Comparison of ENCODE assay signal across 8 mouse cellular contexts in genomic region chr1:85703245-85704186, GRCm38 (mm10). TPM values are rescaled to one million over a fixed set of nuclear protein-coding genes. Genes with fewer than 3 reads are reported as not detected.
DNase-seq lines count a peak whose midpoint lies in the region; ATAC-seq lines count a peak whose summit lies in the region.

No protein-coding gene starts in this region.

- H3K4me2 ChIP-seq in forebrain, embryonic 11.5 days (ENCODE audit: low read depth, low read length, severe bottlenecking): peak overlapping the region; percentile 48
- H3K4me2 ChIP-seq in heart, embryonic 15.5 days: peak overlapping the region; percentile 55
- H3K4me2 ChIP-seq in liver, embryonic 12.5 days: peak overlapping the region; percentile 65
- peak overlapping the region; percentile 39 for H3K4me2 ChIP-seq in stomach, embryonic 14.5 days (replicated peaks; ENCODE audit: low read depth, low read length)

- no peaks in the 10 kb centered on the region for H3K4me1 ChIP-seq in forebrain, embryonic 11.5 days (replicated peaks; ENCODE audit: control insufficient read depth, insufficient read depth, low read length)
- H3K4me1 ChIP-seq in heart, embryonic 15.5 days (replicated peaks): peaks cover 3% of the 10 kb centered on the region; the same call in 1 of the 2 replicates
- H3K4me1 ChIP-seq in liver, embryonic 12.5 days: peaks cover 10% of the 10 kb centered on the region
- H3K4me1 ChIP-seq in stomach, embryonic 14.5 days (ENCODE audit: control insufficient read depth, insufficient read depth, low read length): no peaks in the 10 kb centered on the region

- no peak overlapping the region for H3K27ac ChIP-seq in forebrain, embryonic 11.5 days (ENCODE audit: low read depth, low read length)
- peak overlapping the region; percentile 85 for H3K27ac ChIP-seq in heart, embryonic 15.5 days
- H3K27ac ChIP-seq in liver, embryonic 12.5 days: peak overlapping the region; percentile 75
- no peak overlapping the region for H3K27ac ChIP-seq in stomach, embryonic 14.5 days (ENCODE audit: low read length)

- 32% methylated on average over 22 of the region's 22 CpGs for WGBS in forebrain, embryonic 11.5 days
- 8% methylated on average over 22 of the region's 22 CpGs for WGBS in heart, embryonic 15.5 days
- 10% methylated on average over 22 of the region's 22 CpGs for WGBS in liver, embryonic 12.5 days (ENCODE audit: insufficient replicate concordance)
- 16% methylated on average over 22 of the region's 22 CpGs for WGBS in stomach, embryonic 14.5 days

- no peaks in the 10 kb centered on the region for H3K36me3 ChIP-seq in forebrain, embryonic 11.5 days (ENCODE audit: control insufficient read depth, insufficient read depth, low read length)
- no peaks in the 10 kb centered on the region for H3K36me3 ChIP-seq in heart, embryonic 15.5 days
- H3K36me3 ChIP-seq in liver, embryonic 12.5 days: no peaks in the 10 kb centered on the region
- H3K36me3 ChIP-seq in stomach, embryonic 14.5 days (ENCODE audit: control insufficient read depth, insufficient read depth, low read length): no peaks in the 10 kb centered on the region

- peak; percentile 93 for ATAC-seq in CD4-positive, CD25-positive, alpha-beta regulatory T cell, adult 4 months
- ATAC-seq in forebrain, embryonic 11.5 days (replicated peaks; ENCODE audit: low FRiP score): peak; percentile 98
- ATAC-seq in heart, embryonic 15.5 days (replicated peaks; ENCODE audit: insufficient number of reproducible peaks, insufficient read depth, low FRiP score, low read depth): peak; percentile 96
- peak; percentile 99 for ATAC-seq in liver, embryonic 12.5 days
- peak; percentile 97 for ATAC-seq in stomach, embryonic 14.5 days (ENCODE audit: insufficient number of reproducible peaks, insufficient read depth, low FRiP score, low read depth)

- peak; percentile 88 for DNase-seq in c-Kit-positive CD71-negative TER-119-negative erythroid progenitor cells, embryonic 14.5 days (ENCODE audit: low read depth)
- DNase-seq in forebrain, embryonic 11.5 days (ENCODE audit: low spot score): peak; percentile 84
- DNase-seq in kidney, postnatal 14 days: peak; percentile 65
- peak; percentile 95 for DNase-seq in naive thymus-derived CD4-positive, alpha-beta T cell, adult 2 months (ENCODE audit: low read depth)

- H3K27me3 ChIP-seq in forebrain, embryonic 11.5 days (ENCODE audit: control insufficient read depth, insufficient read depth, low read length): no peaks in the 10 kb centered on the region
- no peaks in the 10 kb centered on the region for H3K27me3 ChIP-seq in heart, embryonic 15.5 days
- no peaks in the 10 kb centered on the region for H3K27me3 ChIP-seq in liver, embryonic 12.5 days (replicated peaks)
- no peaks in the 10 kb centered on the region for H3K27me3 ChIP-seq in stomach, embryonic 14.5 days (ENCODE audit: control insufficient read depth, insufficient read depth, low read length)

- H3K4me3 ChIP-seq in forebrain, embryonic 11.5 days (ENCODE audit: low read depth, low read length): peak overlapping the region; percentile 21
- peak overlapping the region; percentile 38 for H3K4me3 ChIP-seq in heart, embryonic 15.5 days
- peak overlapping the region; percentile 34 for H3K4me3 ChIP-seq in liver, embryonic 12.5 days
- peak overlapping the region; percentile 26 for H3K4me3 ChIP-seq in stomach, embryonic 14.5 days (ENCODE audit: low read depth, low read length)

- H3K9ac ChIP-seq in forebrain, embryonic 11.5 days (ENCODE audit: low read length): peak overlapping the region; percentile 30; the same call in 1 of the 2 replicates
- H3K9ac ChIP-seq in heart, embryonic 15.5 days: 0 out of 2 replicates have a peak overlapping the region, but pooled peaks have one; percentile 4
- 0 out of 2 replicates have a peak overlapping the region, but pooled peaks have one; percentile 19 for H3K9ac ChIP-seq in liver, embryonic 12.5 days
- no peak overlapping the region for H3K9ac ChIP-seq in stomach, embryonic 14.5 days (replicated peaks; ENCODE audit: low read depth, low read length)

- no peaks in the 10 kb centered on the region for H3K9me3 ChIP-seq in forebrain, embryonic 11.5 days (ENCODE audit: control insufficient read depth, low read length)
- no peaks in the 10 kb centered on the region for H3K9me3 ChIP-seq in heart, embryonic 15.5 days (replicated peaks)
- no peaks in the 10 kb centered on the region for H3K9me3 ChIP-seq in liver, embryonic 12.5 days (replicated peaks)
- no peaks in the 10 kb centered on the region for H3K9me3 ChIP-seq in stomach, embryonic 14.5 days (ENCODE audit: control insufficient read depth, low read depth, low read length)

RNA-seq across cellular contexts. Expression of gene Sp100, which starts 53.7 kb away (rescaled TPM):
- 1,000 to 10,000 TPM; 1,029 to 1,102 TPM for polyA plus RNA-seq in CD4-positive, CD25-positive, alpha-beta regulatory T cell, adult 4 months (2017; shearing (Covaris generic))
- 0.29 and 0.65 TPM in 2 replicates for polyA plus RNA-seq in forebrain, embryonic 11.5 days (2014; fragmentation: Nextera tagmentation; extraction: Ambion mirVana)
- 3.3 and 4.8 TPM in 2 replicates for polyA plus RNA-seq in heart, embryonic 15.5 days (2015; fragmentation: Nextera tagmentation; extraction: Ambion mirVana)
- 1.6 and 2.4 TPM in 2 replicates for polyA plus RNA-seq in liver, embryonic 12.5 days (2016; fragmentation: Nextera tagmentation; extraction: Ambion mirVana)
- polyA plus RNA-seq in stomach, embryonic 14.5 days (2014; fragmentation: Nextera tagmentation; extraction: Ambion mirVana): 1.6 and 2.1 TPM in 2 replicates

Comparison
In these comparisons a context has a peak if more than half of its experiments do, and no peak if none do; other contexts are left out.
1. H3K27ac ChIP-seq: peak in heart, embryonic 15.5 days (single experiment) and liver, embryonic 12.5 days (single experiment); none in forebrain, embryonic 11.5 days (single experiment) and stomach, embryonic 14.5 days (single experiment).
2. RNA of gene Sp100, which starts 53.7 kb away (polyA plus RNA-seq): 1,029 to 1,102 TPM in CD4-positive, CD25-positive, alpha-beta regulatory T cell, adult 4 months; 3.3 to 4.8 TPM in heart, embryonic 15.5 days, 1.6 to 2.4 TPM in liver, embryonic 12.5 days, 1.6 to 2.1 TPM in stomach, embryonic 14.5 days and 0.29 to 0.65 TPM in forebrain, embryonic 11.5 days; every median in the first group is over 100 times any median in the second.
3. Peak in every context shown above with its lines, with median percentiles within 50 percentile points of each other: ATAC-seq, DNase-seq, H3K4me2 ChIP-seq and H3K4me3 ChIP-seq.